Mouse (Mus musculus) cerebellum, postnatal 4 days (tissue): ENCODE measurements around the gene Bpifa1.
"Not testable (repeated sequence)": the region's sequence is repeated elsewhere in the genome, so short reads cannot be mapped to it uniquely, and the experiment has no call there.

ENCODE experiments used
- DNase-seq, 2 experiments: peaks; one replicate each; pipeline ENCODE4 v3.0.0; 2022; ENCODE audit warnings: low spot score in 2 of 2, mixed read lengths in 1 of 2

Bpifa1 gene

DNA sequence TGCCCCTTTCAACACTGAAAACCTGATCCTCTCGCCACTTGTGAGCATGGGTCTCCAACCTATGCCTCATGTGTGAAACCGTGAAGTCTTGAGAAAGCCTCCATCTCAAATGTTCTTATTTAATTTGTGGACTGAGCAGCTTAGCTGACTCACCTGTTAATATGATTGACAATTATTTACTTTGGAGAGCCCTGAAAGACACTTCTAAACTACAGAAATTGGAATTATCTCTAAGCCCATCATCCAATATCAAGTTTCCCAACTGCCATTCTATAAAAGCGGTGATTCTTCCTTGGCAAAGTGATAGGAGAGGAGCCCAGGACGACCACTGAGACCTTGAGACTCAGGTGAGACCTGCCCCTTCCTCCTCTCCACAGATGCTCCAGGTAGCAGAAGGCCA is at the start of gene Bpifa1:
Gene Bpifa1, plus strand, starts transcription at position 301 of the 400 bp plus-strand sequence.
- no peak for DNase-seq

DNA sequence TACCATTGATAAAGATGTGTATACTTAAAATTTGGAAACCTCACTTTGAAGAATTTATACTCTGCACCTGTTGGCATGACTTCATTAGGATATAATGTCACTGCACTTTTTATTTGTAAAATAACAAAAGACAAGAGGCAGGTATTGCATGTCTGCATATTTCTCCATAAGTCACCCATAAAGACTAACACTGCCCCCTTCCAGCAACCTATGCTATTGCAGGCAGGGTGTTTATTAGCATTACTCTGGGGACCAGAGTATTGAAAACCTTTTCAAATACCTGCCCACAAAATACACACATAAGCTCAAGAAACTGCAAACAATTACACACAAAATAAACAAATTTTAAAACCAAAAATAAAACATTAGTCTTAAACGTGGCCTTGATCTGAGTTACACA is 44.9 kb upstream of the Bpifa1 start:
- DNase-seq: no peak

DNA sequence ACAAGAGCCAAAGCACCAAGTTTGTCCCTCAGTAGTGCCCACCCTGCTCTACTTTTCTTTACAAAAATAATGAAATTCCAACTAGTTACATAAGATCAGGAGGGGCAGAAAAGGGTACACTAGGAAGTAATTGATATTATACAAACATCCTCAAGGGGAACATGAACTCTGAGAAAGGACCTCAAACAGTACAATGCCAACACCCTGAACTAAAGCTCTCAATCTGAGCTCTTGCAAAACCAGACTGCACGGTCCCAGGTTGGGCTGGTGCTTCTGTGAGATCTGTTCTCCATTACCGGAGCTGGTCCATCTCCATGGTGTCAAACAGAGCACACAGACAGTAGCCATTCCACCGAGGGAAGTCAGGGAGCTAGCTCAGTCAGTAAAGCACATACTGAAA is 25.3 kb upstream of the Bpifa1 start:
- no peak for DNase-seq

DNA sequence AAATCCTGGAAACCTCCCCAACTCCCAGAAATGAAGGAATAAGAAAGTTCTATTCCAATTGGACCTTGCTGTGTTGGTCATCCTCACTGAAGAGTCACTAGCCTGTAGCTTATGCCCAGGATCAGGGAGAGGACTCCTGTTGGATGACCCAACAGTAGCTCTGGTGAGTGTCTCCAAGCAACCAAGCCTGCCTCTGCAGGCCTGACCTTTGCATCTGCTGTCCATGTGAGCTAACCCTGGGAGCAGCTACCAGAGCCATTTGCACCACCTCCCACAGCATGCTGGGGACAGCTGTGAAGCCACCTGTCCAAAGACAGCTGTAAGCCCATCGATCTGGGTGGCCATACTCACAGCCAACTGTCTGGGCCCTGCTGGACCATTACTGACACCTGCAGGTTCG is 12.6 kb upstream of the Bpifa1 start, which contains the start of gene Bpifa3:
Gene Bpifa3, plus strand, starts transcription at position 217 of the 400 bp plus-strand sequence.
- DNase-seq: no peak

DNA sequence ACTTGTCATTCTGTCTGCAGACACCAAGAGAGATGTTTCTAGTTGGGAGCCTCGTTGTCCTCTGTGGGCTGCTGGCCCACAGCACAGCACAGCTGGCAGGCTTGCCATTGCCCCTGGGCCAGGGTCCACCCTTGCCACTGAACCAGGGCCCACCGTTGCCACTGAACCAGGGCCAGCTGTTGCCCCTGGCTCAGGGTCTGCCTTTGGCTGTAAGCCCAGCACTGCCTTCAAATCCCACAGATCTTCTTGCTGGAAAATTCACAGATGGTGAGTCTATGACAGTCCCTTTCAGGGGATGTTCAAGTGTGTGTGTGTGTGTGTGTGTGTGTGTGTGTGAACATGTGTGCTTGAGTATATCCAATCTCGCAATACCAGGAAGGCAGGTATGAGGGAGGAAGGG is 1.1 kb downstream of the Bpifa1 start:
- peak in 1 of 2 experiments; percentile 69 for DNase-seq

DNA sequence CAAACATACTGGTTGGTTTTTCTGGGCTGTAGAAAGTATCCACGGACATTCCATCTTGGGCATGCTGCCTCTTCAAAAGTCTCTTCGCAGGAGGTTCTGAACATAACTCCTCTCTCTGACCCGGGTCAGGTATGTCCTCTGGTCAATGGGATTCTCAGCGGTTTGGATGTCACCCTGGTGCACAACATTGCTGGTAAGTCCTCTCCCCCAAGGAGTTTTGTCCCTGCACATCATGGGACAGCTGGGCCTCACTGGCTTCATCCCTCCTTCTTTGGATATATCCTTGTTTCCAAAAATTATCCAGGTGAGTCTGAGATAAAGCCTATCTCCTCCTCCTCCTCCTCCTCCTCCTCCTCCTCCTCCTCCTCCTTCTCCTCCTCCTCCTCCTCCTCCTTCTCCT is 4.8 kb downstream of the Bpifa1 start:
- DNase-seq: no peak

DNA sequence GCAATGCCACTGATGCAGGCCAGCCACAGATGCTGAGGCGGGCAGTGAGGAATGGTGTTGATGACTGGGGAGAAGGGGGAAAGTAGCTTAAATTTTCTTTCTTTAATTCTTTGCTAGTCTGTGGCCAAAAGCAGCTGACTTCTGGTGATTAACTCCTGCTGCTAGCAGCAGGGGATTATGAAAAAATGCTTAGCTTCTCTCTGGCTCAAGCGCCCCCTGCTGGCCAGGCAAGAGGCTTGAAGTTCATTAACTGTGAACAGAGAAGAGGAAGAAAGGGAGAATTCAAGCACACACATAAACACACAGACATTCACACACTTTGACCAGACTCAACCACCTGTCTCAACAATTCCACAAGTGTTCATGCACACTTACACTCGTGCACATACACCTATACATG is 15.8 kb downstream of the Bpifa1 start:
- DNase-seq: peak in 1 of 2 experiments; percentile 27

DNA sequence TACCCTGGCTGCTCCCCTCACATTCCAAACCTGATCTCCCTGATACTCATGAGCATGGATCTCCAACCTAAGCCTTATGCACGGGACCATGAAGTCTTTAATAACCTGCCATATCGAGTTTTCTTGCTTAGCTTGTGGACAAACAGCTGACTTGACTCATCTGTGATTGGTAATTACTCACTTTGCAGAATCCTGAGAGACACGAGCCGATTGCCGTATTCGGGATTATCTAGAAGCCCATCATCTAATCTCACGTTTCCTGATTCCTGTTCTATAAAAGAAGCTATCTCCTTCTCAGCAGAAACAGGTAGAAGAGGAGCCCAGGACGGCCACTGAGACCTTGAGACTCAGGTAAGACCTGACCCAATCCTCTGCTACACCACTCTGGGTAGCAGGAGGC is 19.6 kb downstream of the Bpifa1 start, which contains the start of gene Bpifa5:
Gene Bpifa5, plus strand, starts transcription at position 301 of the 400 bp plus-strand sequence.
- no peak for DNase-seq

DNA sequence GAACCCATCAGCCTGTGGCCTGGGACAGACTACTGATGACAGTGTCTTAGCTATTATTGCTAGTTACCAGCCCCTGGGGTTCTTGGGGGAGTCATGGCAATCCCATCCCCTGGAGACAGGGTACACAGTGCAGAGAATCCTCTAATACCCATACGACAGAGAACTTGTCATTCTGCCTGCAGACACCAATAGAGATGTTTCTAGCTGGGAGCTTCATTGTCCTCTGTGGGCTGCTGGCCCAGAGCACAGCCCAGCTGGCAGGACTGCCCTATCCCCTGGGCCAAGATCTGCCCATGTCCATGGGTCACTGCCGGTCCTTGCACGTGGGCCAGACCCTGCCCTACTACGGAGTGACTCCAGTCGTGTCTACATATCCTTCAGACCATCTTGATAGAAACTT is 20.6 kb downstream of the Bpifa1 start:
- DNase-seq: peak in 1 of 2 experiments; percentile 14

DNA sequence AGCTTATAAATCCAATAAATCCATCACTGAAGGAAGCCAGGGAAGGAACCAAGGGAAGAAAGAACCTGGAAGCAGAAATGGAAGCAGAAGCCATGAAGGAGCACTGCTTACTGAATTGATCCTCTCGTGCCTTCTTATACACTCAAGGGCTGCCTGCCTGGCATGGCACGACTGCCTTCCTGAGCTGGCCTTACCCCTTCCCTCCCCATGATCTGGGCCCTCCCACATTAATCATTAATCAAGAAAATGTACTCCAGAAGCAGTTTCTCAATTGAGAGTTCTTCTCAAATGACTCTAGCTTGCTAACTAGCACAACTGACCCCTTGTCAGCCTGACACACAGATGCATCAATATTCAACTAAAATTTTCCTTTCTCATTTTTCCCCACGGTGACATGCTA is 26.5 kb downstream of the Bpifa1 start:
- DNase-seq: no peak

DNA sequence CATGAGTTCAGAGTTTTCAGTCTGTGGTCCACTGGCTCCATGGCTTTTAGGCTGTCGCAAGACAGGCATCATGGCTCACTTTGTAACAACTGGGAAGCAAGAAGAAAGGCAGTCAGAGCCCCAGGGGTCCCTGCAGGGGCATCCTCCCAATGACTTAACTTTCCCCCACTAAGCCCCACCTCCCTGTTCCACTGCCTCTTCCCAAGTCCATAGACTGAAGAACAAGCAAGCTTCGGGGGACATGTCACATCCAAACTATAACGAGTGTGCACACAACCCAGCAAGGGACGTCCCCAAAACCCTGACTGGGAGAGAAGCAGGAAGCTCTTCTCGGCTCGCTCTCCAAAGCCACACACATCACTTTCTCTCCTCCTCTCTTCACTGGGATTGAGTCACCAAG is 28.9 kb downstream of the Bpifa1 start:
- DNase-seq: no peak

DNA sequence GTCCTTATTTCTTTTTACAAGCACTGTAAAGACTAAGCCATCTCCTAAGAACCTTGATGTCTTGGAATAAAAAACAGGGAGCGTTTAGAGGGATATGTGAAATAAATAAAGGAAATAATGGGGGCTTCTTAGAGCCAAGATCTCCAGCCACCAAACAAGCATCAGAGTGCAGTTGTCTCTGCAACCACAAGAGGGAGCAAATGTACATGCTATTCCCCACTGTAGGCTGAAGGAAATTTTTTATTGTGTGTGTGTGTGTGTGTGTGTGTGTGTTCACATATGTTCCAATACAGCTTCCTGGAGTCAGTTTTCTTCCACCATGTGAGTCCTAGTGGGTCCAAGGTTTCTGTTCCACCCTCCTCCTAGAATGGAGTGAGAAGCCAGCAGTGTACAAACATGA is 30.6 kb downstream of the Bpifa1 start:
- peak in 1 of 2 experiments; percentile 20 for DNase-seq

DNA sequence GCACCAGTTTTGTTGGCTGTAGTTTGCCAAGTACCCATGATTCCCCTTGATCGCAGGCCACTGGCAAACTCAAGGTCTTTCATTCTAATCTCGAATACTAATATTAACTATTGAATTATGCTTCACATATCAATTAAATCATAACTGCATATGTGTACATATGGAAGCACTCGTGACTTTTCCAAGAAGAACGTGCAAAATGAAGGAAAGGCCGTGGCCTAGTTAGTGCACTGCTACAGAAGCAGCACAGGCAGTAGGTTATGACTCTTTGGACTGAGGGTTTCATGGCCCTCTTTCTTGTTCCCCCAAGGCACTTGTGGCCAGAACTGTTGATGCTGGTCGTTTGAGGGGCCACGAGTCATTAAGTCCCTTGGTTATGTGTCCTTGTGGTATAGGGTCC is 39.2 kb downstream of the Bpifa1 start:
- DNase-seq: not testable (repeated sequence)

DNA sequence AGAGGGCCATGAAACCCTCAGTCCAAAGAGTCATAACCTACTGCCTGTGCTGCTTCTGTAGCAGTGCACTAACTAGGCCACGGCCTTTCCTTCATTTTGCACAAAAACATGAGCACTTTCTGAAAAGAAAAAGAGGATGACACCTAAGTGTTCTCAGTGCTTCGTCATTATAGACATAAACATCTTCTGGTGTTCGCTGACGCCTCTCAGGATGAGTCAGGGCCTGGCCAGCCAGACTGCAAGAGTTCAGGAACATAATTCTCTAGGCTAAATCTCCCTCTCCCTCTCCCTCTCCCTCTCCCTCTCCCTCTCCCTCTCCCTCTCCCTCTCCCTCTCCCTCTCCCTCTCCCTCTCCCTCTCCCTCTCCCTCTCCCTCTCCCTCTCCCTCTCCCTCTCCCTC is 40.4 kb downstream of the Bpifa1 start:
- not testable (repeated sequence) for DNase-seq

DNA sequence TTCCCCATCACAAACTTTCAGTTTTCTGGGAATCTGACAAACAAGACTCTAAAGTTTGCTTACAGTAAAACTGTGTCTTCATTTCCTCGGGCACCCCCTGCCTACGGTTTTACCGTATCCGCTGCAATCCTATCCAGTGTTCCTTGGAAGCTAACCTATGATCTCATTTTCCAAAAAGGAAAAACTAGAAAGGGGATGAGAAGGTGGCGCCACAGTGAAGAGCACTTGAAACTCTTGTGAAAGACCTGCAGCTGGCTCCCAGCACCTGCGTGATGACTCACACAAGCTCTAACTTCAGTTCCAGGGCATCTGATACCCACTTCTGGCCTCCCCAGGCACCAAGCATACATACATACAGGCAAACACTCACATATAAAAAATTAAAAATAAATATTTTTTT is 42.6 kb downstream of the Bpifa1 start:
- DNase-seq: no peak

DNA sequence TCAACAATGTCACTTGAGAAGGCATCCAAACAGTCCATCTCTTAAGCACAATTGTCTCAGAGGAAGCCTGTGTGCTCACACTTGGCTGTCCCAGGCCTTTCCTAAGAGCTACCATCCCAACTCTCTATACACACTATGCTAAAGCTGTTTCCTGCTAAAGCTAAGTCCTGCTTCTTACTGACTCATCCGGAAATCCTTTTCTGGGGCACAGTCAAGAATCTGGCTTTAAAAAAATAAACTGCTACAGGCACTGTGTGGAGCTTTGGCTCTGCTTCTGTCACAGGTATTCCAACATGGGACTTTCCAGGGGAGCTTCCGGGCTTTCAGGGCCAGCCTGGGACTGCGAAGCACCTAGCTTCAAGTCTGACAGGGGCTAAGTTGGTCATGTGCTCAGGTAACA is 43.1 kb downstream of the Bpifa1 start:
- DNase-seq: no peak

DNA sequence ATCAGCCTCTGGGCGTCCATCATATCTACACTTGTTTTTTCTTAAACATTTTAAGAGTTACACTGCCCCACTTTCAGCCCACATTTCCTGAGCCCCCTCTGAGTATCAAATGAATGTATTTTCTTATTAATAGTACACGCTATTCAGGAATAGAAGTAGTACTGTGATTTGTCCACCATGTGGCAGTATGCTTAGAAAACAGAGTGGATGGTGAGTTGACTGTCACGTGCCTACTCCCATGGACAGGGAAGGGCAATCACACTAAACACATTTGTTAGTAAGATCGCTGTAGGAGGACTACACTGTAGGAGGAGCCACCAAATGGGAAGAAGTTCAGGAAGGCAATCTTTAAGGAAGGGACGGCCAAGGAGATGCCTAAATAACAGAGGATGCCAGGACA is 44.8 kb downstream of the Bpifa1 start:
- no peak for DNase-seq

DNA sequence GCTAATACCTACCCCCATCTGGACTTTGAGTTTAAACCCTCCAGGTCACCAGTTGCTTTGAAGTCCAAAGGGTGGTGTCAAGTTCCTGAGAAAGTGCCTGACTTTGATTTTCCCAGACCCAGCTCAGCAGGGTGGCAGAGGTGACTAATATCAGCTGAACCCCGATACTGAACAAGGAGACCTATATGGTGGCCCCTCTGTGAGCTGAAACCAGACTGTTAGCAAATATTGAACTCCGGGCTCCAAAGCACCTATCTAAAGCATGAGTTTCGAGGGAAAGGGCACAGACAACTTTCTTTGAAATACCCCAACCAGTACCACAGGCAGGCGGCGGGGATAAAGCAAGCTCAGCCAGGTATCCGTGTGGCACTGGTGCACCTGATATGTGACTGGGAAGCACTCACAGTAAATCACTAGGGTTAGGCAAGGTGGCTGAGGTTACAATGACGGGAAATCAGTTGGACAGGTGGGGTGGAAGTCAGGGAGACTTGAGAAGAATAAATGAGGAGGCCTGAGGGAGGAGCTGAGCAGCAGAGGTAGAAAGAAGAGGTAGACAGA is 47.3 kb downstream of the Bpifa1 start:
- no peak for DNase-seq

DNA sequence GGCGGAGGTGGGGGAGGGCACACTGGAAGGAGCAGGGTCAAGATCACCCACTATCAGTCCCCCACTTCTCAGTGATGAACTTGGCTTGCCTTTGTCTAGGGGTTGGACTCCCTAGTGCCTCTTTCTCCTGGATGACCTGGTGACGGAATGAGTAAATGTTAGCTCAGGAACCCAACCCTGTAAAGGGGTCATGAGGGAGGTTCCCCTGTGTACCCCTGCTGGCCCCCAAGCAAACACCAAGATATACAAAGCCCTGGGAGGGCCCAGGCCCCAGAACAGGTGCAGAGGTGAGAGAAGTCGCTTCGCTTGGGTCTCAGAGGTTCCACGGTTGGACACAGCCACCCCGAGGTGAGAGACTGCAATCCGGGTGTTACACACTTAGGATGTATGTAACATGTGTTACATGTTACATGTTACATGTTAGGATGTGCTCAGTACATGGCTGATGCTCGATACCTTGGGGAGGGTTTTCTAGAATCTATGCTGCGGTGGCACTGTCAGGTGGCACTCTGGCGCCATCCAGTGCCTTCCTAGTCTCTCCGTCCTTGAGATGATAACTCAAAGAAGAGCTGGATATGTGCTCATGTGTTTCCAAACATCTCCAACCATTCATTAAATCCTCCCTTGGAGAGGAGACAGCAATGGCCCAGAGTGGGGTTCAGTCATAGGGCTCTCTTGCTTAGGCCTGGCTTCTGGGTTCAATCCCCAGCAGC is 48.0 kb downstream of the Bpifa1 start, which contains the start of gene Bpifb1:
Gene Bpifb1, plus strand, starts transcription at position 273 of the 713 bp plus-strand sequence.
- DNase-seq: no peak

DNA sequence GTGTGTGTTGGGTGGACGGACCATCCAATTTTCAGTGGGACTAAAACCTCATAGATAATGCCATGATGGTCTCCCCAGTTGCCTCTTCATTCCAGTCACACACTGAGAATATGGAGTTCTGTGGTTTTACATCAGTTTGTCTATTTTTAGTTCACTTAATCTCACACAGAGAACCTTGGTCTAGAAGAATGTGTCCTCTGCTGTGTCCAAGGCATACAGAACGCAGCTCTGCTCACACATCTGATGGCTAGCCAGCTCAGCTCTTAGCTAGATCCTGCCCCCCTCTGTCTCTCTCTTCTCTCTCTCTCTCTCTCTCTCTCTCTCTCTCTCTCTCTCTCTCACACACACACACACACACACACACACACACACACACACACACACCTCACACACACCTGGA is 49.5 kb downstream of the Bpifa1 start:
- DNase-seq: no peak

DNA sequence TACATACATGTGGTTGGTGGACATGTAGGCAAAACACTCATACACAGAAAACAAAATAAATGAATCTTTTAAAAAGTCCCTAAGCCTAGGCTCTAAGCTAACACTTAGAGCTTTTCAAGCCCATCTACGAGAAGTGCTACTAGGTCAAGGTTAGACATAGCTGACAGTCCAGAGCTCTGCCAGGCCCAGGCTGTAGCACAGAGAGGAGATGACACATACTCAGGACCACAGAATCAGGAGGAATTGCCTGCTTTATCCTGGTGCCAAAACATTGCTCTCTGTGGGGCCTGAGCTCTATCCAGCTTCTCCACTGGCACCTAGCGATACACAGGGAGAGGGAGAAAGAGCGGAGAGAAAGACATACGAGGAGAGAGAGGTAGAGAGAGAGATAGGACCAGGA is 50.4 kb downstream of the Bpifa1 start:
- DNase-seq: no peak

DNA sequence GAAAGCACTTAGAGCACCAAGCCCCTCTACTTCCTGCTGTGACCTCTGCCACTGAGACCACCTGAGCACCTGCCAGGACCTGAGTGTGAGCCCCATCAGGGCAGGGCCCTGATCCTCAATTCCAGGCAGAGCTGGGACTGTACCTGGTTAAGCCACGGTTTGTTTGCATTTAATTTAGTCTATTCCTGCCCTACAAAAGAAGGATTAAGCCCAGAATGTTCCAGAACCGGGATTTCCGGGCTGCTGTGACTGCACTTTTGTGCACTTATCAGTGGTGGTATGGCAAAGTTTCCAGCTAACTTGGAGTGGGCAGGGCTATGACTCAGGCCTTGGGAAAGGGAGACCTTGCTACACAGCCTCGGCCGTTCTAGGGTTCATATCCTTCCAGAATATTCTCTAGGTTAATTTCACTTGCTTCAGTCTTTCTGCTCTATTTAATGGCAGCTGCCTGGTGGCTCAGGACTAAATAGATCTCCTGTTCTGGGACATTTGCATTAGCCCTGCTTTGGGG is 51.4 kb downstream of the Bpifa1 start:
- DNase-seq: no peak

DNA sequence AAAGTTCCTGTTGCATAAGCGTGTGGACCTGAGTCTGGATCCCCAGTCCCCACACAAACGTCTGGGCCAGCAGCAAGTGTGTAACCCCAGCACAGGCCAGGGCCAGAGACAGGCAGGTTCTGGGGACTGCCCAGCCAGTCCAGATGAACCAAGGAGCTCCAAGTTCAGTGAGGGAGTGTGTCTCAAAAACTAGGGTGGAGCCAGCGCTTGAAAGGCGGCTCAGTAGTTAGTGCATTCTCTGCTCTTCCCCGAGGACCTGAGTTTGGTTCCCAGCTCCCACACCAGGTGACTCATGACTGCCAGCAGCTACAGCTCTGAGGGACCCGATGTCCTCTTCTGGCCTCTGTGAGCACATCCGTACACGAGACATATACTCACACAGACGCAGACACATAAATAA is 54.4 kb downstream of the Bpifa1 start:
- DNase-seq: no peak
